Mouse (Mus musculus): ENCODE data around the gene Polr2h. TPM values are rescaled to one million over a fixed set of nuclear protein-coding genes. Genes with fewer than 3 reads are reported as not detected.

Gene Polr2h
- polyA plus RNA-seq, 1 experiment from 2014 or later = 27.5 TPM

DNA sequence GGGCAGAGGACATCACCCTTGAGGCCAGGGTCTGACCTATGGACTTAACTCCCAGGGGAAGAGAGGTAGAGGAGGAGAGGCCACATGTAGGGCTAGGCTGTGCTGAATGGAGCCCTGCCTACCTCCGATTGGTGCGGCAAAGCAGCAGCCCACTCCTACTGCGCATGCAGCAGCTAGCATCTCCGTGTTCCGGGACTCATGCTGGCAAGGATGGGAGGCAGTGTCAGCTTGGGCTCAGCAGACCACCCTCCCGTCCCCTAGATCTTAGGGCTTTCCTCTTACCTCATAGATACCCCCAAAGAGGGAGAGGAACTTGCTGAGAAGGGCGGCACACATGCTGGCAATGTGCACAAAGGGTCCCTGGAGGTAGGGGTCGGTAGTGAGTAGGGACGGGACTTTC, 5.3 kb upstream of the Polr2h start:
- 80% methylated on average over 9 of the region's 9 CpGs for WGBS (ENCODE audit: insufficient replicate concordance)
- ATAC-seq (no peak), DNase-seq (no peak)
- Histone ChIP-seq H3K27ac (ENCODE audit: low read depth) (no peak overlapping the region), H3K27me3 (ENCODE audit: insufficient read depth, low read length) (0 out of 2 replicates have a peak, but pooled peaks cover 3% of the 10 kb centered on the region), H3K9me3 (ENCODE audit: low read length) (no peaks in the 10 kb centered on the region), H3K4me3 (ENCODE audit: low read depth, low read length) (no peak overlapping the region), H3K9ac (replicated peaks) (no peak overlapping the region), H3K4me1 (ENCODE audit: insufficient read depth) (peaks cover 34% of the 10 kb centered on the region), H3K4me2 (ENCODE audit: low read depth, low read length) (peak overlapping the region; percentile 100; the same call in 1 of the 2 replicates), H3K36me3 (replicated peaks; ENCODE audit: insufficient read depth, low read length) (peaks cover 16% of the 10 kb centered on the region; the same call in 1 of the 2 replicates)
- TF ChIP-seq CTCF (IDR thresholded peaks at IDR 0.05; ENCODE audit: low read depth) (no peak), EP300 (IDR thresholded peaks at IDR 0.05; ENCODE audit: low read depth) (no peak)

DNA sequence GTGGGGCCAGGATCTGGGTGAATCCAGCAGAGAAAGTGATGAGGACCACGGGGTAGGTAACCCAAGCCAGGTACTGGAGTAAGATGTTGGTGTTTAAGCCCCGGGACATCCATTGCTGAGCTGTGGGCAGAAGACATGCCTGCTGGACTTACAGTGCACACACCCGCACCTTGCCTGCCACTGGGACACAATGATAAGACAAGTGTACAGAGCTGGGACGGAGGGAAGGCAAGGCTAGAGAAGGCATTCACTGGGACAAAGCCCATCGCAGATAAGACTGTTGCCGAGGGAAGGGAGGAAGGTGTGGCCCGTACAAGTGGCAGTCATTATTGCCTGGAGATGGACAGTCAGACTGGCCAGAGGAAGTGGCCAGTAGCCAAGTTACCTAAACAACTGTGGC, 4.6 kb upstream of the Polr2h start:
- H3K9ac ChIP-seq (replicated peaks) = peak overlapping the region; percentile 46

DNA sequence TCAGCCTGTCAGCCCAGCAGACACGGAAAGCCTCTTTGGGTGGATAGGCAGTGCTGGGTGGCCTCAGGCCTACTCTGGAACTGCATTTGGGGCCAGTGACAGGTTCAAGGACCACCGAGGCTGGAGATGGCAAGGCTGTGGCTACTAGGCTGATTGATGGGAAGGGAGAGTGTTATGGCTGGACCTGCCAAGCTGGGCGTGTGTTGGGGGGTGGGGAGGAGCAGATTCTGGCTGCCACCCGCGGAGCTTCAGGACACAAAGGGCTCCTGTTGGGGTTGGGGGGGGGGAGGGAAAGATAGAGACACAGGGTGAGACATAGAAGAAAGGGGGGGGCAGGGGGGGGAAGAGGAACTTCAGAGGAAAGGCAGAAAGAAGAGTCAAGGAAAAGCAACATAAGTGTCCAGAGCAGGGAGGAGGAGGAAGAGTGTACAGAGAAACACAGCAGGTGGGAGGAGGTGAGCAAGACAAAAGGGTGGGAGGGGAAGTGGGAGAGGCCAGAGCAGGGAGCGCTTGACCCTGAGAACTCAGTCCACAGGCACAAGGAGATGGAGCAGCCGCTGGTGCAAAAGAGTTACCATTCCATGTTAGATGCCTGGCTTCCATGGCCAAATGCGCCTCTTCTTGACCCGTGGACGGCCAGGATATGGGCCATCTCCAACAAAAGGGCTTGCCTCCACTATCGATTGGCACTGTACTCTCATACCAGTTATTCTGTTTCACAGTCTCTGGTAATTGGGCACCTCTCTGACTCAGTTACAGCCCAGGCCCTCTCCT, 3.0 kb upstream of the Polr2h start:
- Histone ChIP-seq H3K4me3 (ENCODE audit: low read depth, low read length) (peak overlapping the region; percentile 78), H3K4me2 (ENCODE audit: low read depth, low read length) (peak overlapping the region; percentile 100), H3K4me1 (ENCODE audit: insufficient read depth) (peaks cover 36% of the 10 kb centered on the region), H3K36me3 (replicated peaks; ENCODE audit: insufficient read depth, low read length) (peaks cover 6% of the 10 kb centered on the region; the same call in 1 of the 2 replicates), H3K9me3 (ENCODE audit: low read length) (no peaks in the 10 kb centered on the region), H3K9ac (replicated peaks) (peak overlapping the region; percentile 79), H3K27me3 (ENCODE audit: insufficient read depth, low read length) (0 out of 2 replicates have a peak, but pooled peaks cover 3% of the 10 kb centered on the region), H3K27ac (ENCODE audit: low read depth) (no peak overlapping the region)
- TF ChIP-seq EP300 (IDR thresholded peaks at IDR 0.05; ENCODE audit: low read depth) (no peak), CTCF (IDR thresholded peaks at IDR 0.05; ENCODE audit: low read depth) (no peak)
- DNase-seq = no peak
- no peak for ATAC-seq
- 62% methylated on average over 11 of the region's 11 CpGs for WGBS (ENCODE audit: insufficient replicate concordance)

More for the DNA sequence above, 4.6 kb upstream of the Polr2h start:
- Histone ChIP-seq H3K9me3 (ENCODE audit: low read length) (no peaks in the 10 kb centered on the region), H3K27me3 (ENCODE audit: insufficient read depth, low read length) (0 out of 2 replicates have a peak, but pooled peaks cover 3% of the 10 kb centered on the region), H3K4me3 (ENCODE audit: low read depth, low read length) (peak overlapping the region; percentile 78), H3K4me2 (ENCODE audit: low read depth, low read length) (peak overlapping the region; percentile 100), H3K27ac (ENCODE audit: low read depth) (peak overlapping the region; percentile 52; the same call in 1 of the 2 replicates), H3K4me1 (ENCODE audit: insufficient read depth) (peaks cover 28% of the 10 kb centered on the region), H3K36me3 (replicated peaks; ENCODE audit: insufficient read depth, low read length) (peaks cover 10% of the 10 kb centered on the region; the same call in 1 of the 2 replicates)
- 68% methylated on average over 7 of the region's 7 CpGs for WGBS (ENCODE audit: insufficient replicate concordance)
- peak; percentile 37; the same call in 1 of the 2 replicates for TF ChIP-seq EP300 (IDR thresholded peaks at IDR 0.05; ENCODE audit: low read depth)
- TF ChIP-seq CTCF (IDR thresholded peaks at IDR 0.05; ENCODE audit: low read depth) = no peak
- DNase-seq (no peak), ATAC-seq (no peak)

DNA sequence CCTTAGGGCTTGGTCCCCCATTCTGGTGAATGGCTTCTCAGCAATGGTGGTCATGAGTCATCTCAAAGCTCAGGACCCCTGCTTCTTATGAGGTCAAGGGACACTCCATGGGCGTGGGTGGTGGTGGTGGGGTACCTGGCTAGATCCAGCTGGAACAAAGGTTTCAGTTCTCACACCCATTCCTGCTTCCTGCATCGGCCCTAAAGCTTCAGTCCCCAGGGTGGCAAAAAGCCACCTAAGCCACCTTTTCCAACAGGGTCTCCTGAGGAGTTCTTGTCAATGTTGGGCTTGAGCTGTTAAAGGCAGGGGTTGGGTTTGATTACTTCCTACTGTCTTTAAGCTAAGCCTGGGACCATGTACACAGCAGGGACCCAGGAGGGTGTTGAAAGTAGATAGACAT, 2.3 kb upstream of the Polr2h start:
- 74% methylated on average over 2 of the region's 2 CpGs for WGBS (ENCODE audit: insufficient replicate concordance)
- Histone ChIP-seq H3K36me3 (replicated peaks; ENCODE audit: insufficient read depth, low read length) (peaks cover 8% of the 10 kb centered on the region), H3K4me1 (ENCODE audit: insufficient read depth) (peaks cover 36% of the 10 kb centered on the region), H3K27me3 (ENCODE audit: insufficient read depth, low read length) (0 out of 2 replicates have a peak, but pooled peaks cover 3% of the 10 kb centered on the region), H3K9me3 (ENCODE audit: low read length) (no peaks in the 10 kb centered on the region), H3K9ac (replicated peaks) (peak overlapping the region; percentile 79), H3K4me2 (ENCODE audit: low read depth, low read length) (peak overlapping the region; percentile 100), H3K27ac (ENCODE audit: low read depth) (peak overlapping the region; percentile 95), H3K4me3 (ENCODE audit: low read depth, low read length) (peak overlapping the region; percentile 78)
- ATAC-seq = no peak
- TF ChIP-seq EP300 (IDR thresholded peaks at IDR 0.05; ENCODE audit: low read depth) (no peak), CTCF (IDR thresholded peaks at IDR 0.05; ENCODE audit: low read depth) (no peak)
- no peak for DNase-seq

DNA sequence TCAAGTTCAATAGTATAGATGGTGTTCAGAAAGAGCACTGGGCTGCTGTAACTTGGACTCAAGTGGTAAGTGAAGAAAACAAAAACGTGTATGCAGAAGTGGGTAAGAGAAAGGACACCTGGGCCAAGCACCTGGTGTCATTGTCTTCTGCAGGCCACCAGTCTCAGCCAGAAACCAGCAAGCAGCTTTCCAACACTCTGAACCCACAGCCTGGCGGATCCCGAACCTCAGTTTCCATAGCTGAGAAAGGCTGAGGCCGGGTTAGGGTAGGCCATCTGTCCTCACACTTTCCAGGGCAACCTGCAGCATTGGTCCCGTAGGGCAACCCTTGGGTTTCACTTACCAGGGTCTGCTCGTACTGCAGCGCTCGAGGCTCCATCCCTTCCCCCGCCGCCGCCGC, 1.9 kb upstream of the Polr2h start:
- DNase-seq (no peak), ATAC-seq (no peak)
- H3K36me3 ChIP-seq (replicated peaks; ENCODE audit: insufficient read depth, low read length) = peaks cover 11% of the 10 kb centered on the region
- TF ChIP-seq EP300 (IDR thresholded peaks at IDR 0.05; ENCODE audit: low read depth) (no peak), CTCF (IDR thresholded peaks at IDR 0.05; ENCODE audit: low read depth) (no peak)
- H3K27me3 ChIP-seq (ENCODE audit: insufficient read depth, low read length) = 0 out of 2 replicates have a peak, but pooled peaks cover 3% of the 10 kb centered on the region
- no peaks in the 10 kb centered on the region for H3K9me3 ChIP-seq (ENCODE audit: low read length)
- H3K9ac ChIP-seq (replicated peaks) = peak overlapping the region; percentile 79
- peak overlapping the region; percentile 95 for H3K27ac ChIP-seq (ENCODE audit: low read depth)
- H3K4me1 ChIP-seq (ENCODE audit: insufficient read depth) = peaks cover 36% of the 10 kb centered on the region
- peak overlapping the region; percentile 78 for H3K4me3 ChIP-seq (ENCODE audit: low read depth, low read length)
- 12% methylated on average over 12 of the region's 12 CpGs for WGBS (ENCODE audit: insufficient replicate concordance)
- peak overlapping the region; percentile 100 for H3K4me2 ChIP-seq (ENCODE audit: low read depth, low read length)

Data from liver, postnatal 0 days (tissue).